Mouse (Mus musculus) forebrain, embryonic 11.5 days (tissue): ENCODE measurements at regions not wholly inside any gene's neighbourhood (a gene's known extent, or its start where the extent isn't known, plus 50 kb on each side); places are given as distances from the start of the nearest gene placed in this dataset.
A peak's percentile ranks its signal among the peaks of the same experiment; 100 is the strongest.

Experiments used
- ATAC-seq: fragments of 200-750 bp; cut with Nextera tagmentation; replicated peaks from 2 replicates; pipeline ENCODE4 v1.8.0; 2017; ENCODE audit warnings: moderate TSS enrichment; ENCODE audit not compliant: low FRiP score
- DNase-seq: peaks from one replicate; pipeline ENCODE4 v3.0.0-alpha.2; 2017; ENCODE audit warnings: low spot score
- H3K27ac ChIP-seq: fragments of 300-500 bp; sonication (generic); 2 replicates; pipeline ENCODE4 v1.5.1; 2014; ENCODE audit warnings: low read depth, low read length
- H3K27me3 ChIP-seq: fragments of 300-500 bp; sonication (generic); 2 replicates; pipeline ENCODE4 v1.6.1; 2014; ENCODE audit warnings: mild to moderate bottlenecking, low read length, mixed read lengths; ENCODE audit not compliant: control insufficient read depth, insufficient read depth
- H3K36me3 ChIP-seq: fragments of 300-500 bp; sonication (generic); 2 replicates; pipeline ENCODE4 v1.6.1; 2014; ENCODE audit warnings: mild to moderate bottlenecking, low read length, moderate library complexity, mixed read lengths; ENCODE audit not compliant: control insufficient read depth, insufficient read depth
- H3K4me1 ChIP-seq: fragments of 300-500 bp; sonication (generic); replicated peaks from 2 replicates; pipeline ENCODE4 v1.6.1; 2014; ENCODE audit warnings: low read length, mixed read lengths; ENCODE audit not compliant: control insufficient read depth, insufficient read depth
- H3K4me2 ChIP-seq: fragments of 300-500 bp; sonication (generic); 2 replicates; pipeline ENCODE4 v1.6.1; 2014; ENCODE audit warnings: low read depth, mild to moderate bottlenecking, low read length, moderate library complexity, mixed read lengths; ENCODE audit not compliant: severe bottlenecking
- H3K4me3 ChIP-seq: fragments of 300-500 bp; sonication (generic); 2 replicates; pipeline ENCODE4 v1.5.1; 2014; ENCODE audit warnings: low read depth, low read length
- H3K9ac ChIP-seq: fragments of 300-500 bp; sonication (generic); 2 replicates; pipeline ENCODE4 v1.6.1; 2014; ENCODE audit warnings: low read length
- H3K9me3 ChIP-seq: fragments of 300-500 bp; sonication (generic); 2 replicates; pipeline ENCODE4 v1.6.1; 2016; ENCODE audit warnings: low read length, mixed read lengths; ENCODE audit not compliant: control insufficient read depth
- WGBS: fragments of 180-500 bp; shearing (Covaris S2); extraction: QIAGEN DNeasy Blood & Tissue Kit; methylation state at CpG from one replicate; pipeline ENCODE4 v1.1.7; 2014; 5-methylcytosine and 5-hydroxymethylcytosine counted together

- Histone ChIP-seq H3K9ac (no peak overlapping the region), H3K4me1 (no peaks in the 10 kb centered on the region), H3K9me3 (no peaks in the 10 kb centered on the region), H3K4me3 (no peak overlapping the region), H3K27me3 (no peaks in the 10 kb centered on the region), H3K27ac (no peak overlapping the region), H3K36me3 (no peaks in the 10 kb centered on the region), H3K4me2 (no peak overlapping the region)
- ATAC-seq = no peak
- no peak for DNase-seq
Observed at GRCm38 (mm10) chr8:76183836-76184235, 715.4 kb upstream of the Nr3c2 start.

DNA sequence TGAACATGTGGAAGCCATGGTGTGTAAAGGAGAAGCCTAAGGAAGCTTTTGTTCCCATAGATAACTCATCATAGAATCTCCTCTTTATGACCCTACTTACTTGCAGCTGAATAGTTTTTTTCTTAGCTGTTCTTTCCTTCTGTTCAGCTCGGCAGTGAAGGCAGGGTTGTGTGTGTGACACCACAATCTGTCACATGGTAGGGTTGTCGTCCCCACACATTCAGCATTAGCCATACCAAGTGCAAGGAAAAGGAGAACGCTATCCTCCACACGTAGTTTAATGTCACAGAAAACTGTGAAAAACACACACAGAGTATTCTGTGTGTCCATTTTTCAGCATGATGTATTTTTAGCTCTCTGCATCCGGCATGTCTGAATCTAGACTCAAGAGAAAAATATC, 711.9 kb upstream of the Nr3c2 start:
- ATAC-seq = no peak
- no peak overlapping the region for H3K4me2 ChIP-seq
- H3K36me3 ChIP-seq = no peaks in the 10 kb centered on the region
- H3K27ac ChIP-seq = no peak overlapping the region
- H3K4me1 ChIP-seq = no peaks in the 10 kb centered on the region
- 87% methylated on average over 5 of the region's 5 CpGs for WGBS
- no peak for DNase-seq
- no peak overlapping the region for H3K4me3 ChIP-seq
- H3K27me3 ChIP-seq = no peaks in the 10 kb centered on the region
- no peak overlapping the region for H3K9ac ChIP-seq
- no peaks in the 10 kb centered on the region for H3K9me3 ChIP-seq

- no peak for DNase-seq
- Histone ChIP-seq H3K4me1 (no peaks in the 10 kb centered on the region), H3K4me3 (no peak overlapping the region), H3K9ac (no peak overlapping the region), H3K27ac (no peak overlapping the region), H3K9me3 (no peaks in the 10 kb centered on the region), H3K4me2 (no peak overlapping the region), H3K36me3 (no peaks in the 10 kb centered on the region), H3K27me3 (no peaks in the 10 kb centered on the region)
- ATAC-seq = no peak
- 88% methylated on average over 4 of the region's 4 CpGs for WGBS
Observed at GRCm38 (mm10) chr8:76211891-76212290, 687.4 kb upstream of the Nr3c2 start.

DNA sequence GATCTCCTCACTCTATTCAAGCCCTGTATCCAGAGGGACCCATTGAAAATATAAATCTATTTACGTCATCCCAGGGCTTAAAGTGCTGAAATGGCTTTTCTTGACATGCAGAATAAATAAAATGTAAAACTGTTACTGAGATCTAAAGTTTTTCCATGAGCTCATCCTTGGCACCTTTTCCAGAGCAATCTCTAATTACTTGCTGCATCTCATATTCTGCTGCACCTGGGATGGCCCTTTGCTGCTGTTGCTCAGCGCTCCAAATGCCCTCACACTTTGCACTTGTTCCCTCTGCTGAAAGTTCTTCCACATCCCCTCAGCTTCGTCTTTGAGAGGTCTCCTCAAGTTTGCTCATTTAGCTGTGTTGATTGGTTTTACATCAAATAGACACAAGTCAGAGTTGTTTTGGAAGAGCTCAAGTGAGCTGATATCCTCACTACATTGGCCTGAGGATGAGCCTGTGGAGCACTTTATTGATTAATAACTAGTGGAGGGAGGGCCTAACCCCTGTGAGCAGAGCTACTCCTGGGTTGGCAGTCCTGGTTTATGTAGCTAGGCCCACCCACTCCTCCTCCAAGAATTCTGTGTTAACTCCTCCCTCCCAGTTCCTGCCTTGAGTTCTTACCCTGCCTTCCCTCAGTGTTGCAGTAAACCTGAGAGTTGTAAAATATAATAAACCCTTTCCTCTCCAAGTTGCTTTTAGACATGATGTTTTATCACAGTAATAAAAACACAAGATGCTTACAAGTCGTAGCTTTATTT, 681.2 kb upstream of the Nr3c2 start:
- no peaks in the 10 kb centered on the region for H3K4me1 ChIP-seq
- ATAC-seq (no peak), DNase-seq (no peak)
- WGBS = 81% methylated on average over 4 of the region's 4 CpGs
- H3K9ac ChIP-seq = no peak overlapping the region
- H3K27ac ChIP-seq = no peak overlapping the region
- H3K4me3 ChIP-seq = no peak overlapping the region
- H3K4me2 ChIP-seq = no peak overlapping the region
- H3K9me3 ChIP-seq = no peaks in the 10 kb centered on the region
- no peaks in the 10 kb centered on the region for H3K27me3 ChIP-seq
- no peaks in the 10 kb centered on the region for H3K36me3 ChIP-seq

DNA sequence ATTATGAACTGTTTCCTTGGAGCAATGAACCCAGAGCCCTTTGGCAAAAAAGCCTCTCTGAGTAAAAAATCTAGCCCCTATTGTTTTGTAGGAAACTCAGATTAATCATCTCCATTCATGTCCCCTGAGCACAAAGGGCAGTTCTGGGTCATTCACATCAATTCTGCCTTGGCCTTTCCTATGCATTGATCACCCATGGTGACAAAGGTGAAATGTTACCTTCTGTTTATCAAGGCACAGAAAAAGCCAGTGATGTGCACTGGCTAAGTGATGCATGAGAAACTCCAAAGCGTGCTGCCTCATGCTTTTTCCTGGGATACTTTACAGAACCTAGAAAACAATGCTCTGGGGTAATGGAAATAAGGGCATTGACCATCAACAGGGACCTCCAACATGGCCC, 668.4 kb upstream of the Nr3c2 start:
- Histone ChIP-seq H3K9me3 (no peaks in the 10 kb centered on the region), H3K27me3 (no peaks in the 10 kb centered on the region), H3K4me2 (no peak overlapping the region), H3K9ac (no peak overlapping the region), H3K27ac (no peak overlapping the region), H3K36me3 (no peaks in the 10 kb centered on the region), H3K4me3 (no peak overlapping the region), H3K4me1 (no peaks in the 10 kb centered on the region)
- 15% methylated on average over 1 of the region's 1 CpGs for WGBS
- ATAC-seq (no peak), DNase-seq (no peak)

- H3K9me3 ChIP-seq = no peaks in the 10 kb centered on the region
- no peaks in the 10 kb centered on the region for H3K36me3 ChIP-seq
- 88% methylated on average over 3 of the region's 3 CpGs for WGBS
- no peaks in the 10 kb centered on the region for H3K27me3 ChIP-seq
- ATAC-seq (no peak), DNase-seq (no peak)
- H3K9ac ChIP-seq = no peak overlapping the region
- no peak overlapping the region for H3K27ac ChIP-seq
- no peak overlapping the region for H3K4me3 ChIP-seq
- no peaks in the 10 kb centered on the region for H3K4me1 ChIP-seq
- H3K4me2 ChIP-seq = no peak overlapping the region
Observed at GRCm38 (mm10) chr8:76249194-76249593, 650.0 kb upstream of the Nr3c2 start.

- H3K36me3 ChIP-seq = no peaks in the 10 kb centered on the region
- H3K4me3 ChIP-seq = no peak overlapping the region
- H3K4me2 ChIP-seq = no peak overlapping the region
- peak; percentile 85 for ATAC-seq
- DNase-seq = no peak
- H3K27me3 ChIP-seq = no peaks in the 10 kb centered on the region
- WGBS = 42% methylated on average over 9 of the region's 9 CpGs
- no peaks in the 10 kb centered on the region for H3K4me1 ChIP-seq
- no peaks in the 10 kb centered on the region for H3K9me3 ChIP-seq
- no peak overlapping the region for H3K27ac ChIP-seq
- H3K9ac ChIP-seq = no peak overlapping the region
Observed at GRCm38 (mm10) chr8:76252161-76253010, 646.9 kb upstream of the Nr3c2 start.
